Mouse (Mus musculus) small intestine, adult 2 months (tissue): ENCODE measurements around the gene Sec23a.

Experiments used
- CTCF ChIP-seq: fragments of 200-500 bp; IDR thresholded peaks from 2 replicates; pipeline ENCODE4 v1.5.1; 2012; ENCODE audit warnings: low read depth, mild to moderate bottlenecking, control low read depth, inconsistent platforms, low read length, moderate library complexity, mixed read lengths; ENCODE audit not compliant: insufficient replicate concordance, insufficient read length; ENCODE audit errors: extremely low read depth
- POLR2A ChIP-seq: fragments of 200-500 bp; IDR thresholded peaks from 2 replicates; pipeline ENCODE4 v1.6.1; 2012; ENCODE audit warnings: low read depth, mild to moderate bottlenecking, control low read depth, inconsistent platforms, low read length, moderate library complexity

- peak; percentile 39; the same call in 1 of the 2 replicates for TF ChIP-seq CTCF
- TF ChIP-seq POLR2A: no peak
Measured at GRCm38 (mm10) chr12:58964583-58964982, 47.2 kb downstream of the Sec23a start.
